Mouse (Mus musculus): Measurements from ENCODE around the gene Nrxn3. TPM values are rescaled to one million over a fixed set of nuclear protein-coding genes. Genes with fewer than 3 reads are reported as not detected.
A peak's percentile ranks its signal among the peaks of the same experiment; 100 is the strongest.

Nrxn3 gene
- polyA plus RNA-seq, 1 experiment from 2014 or later: 99.5 TPM

GRCm38 (mm10) chr12:88738616-88739015 lies 15.9 kb downstream of the Nrxn3 start:
- Histone ChIP-seq H3K4me1 (peaks cover 6% of the 10 kb centered on the region), H3K4me3 (no peak overlapping the region), H3K9me3 (no peaks in the 10 kb centered on the region), H3K9ac (replicated peaks) (no peak overlapping the region), H3K4me2 (replicated peaks) (no peak overlapping the region), H3K27me3 (no peaks in the 10 kb centered on the region), H3K27ac (replicated peaks) (no peak overlapping the region), H3K36me3 (no peaks in the 10 kb centered on the region)
- no peak for ATAC-seq (replicated peaks)
- 76% methylated on average over 4 of the region's 4 CpGs for WGBS

GRCm38 (mm10) chr12:88746788-88747187 lies 24.1 kb downstream of the Nrxn3 start:
- WGBS: 74% methylated on average over 5 of the region's 5 CpGs
- no peak for ATAC-seq (replicated peaks)
- no peaks in the 10 kb centered on the region for H3K9me3 ChIP-seq

GRCm38 (mm10) chr12:88764791-88765190 lies 42.1 kb downstream of the Nrxn3 start:
- H3K36me3 ChIP-seq: no peaks in the 10 kb centered on the region
- no peak for ATAC-seq (replicated peaks)
- WGBS: 29% methylated on average over 2 of the region's 2 CpGs
- no peak overlapping the region for H3K4me2 ChIP-seq (replicated peaks)
- H3K9ac ChIP-seq (replicated peaks): no peak overlapping the region
- no peaks in the 10 kb centered on the region for H3K4me1 ChIP-seq
- no peaks in the 10 kb centered on the region for H3K9me3 ChIP-seq
- H3K27me3 ChIP-seq: no peaks in the 10 kb centered on the region
- H3K27ac ChIP-seq (replicated peaks): no peak overlapping the region
- H3K4me3 ChIP-seq: no peak overlapping the region

More at GRCm38 (mm10) chr12:88746788-88747187, 24.1 kb downstream of the Nrxn3 start:
- Histone ChIP-seq H3K27me3 (no peaks in the 10 kb centered on the region), H3K4me2 (replicated peaks) (no peak overlapping the region), H3K4me1 (no peaks in the 10 kb centered on the region), H3K27ac (replicated peaks) (no peak overlapping the region), H3K4me3 (no peak overlapping the region), H3K9ac (replicated peaks) (no peak overlapping the region), H3K36me3 (no peaks in the 10 kb centered on the region)

GRCm38 (mm10) chr12:88774666-88775065 lies 52.0 kb downstream of the Nrxn3 start:
- Histone ChIP-seq H3K36me3 (no peaks in the 10 kb centered on the region; the same call in 1 of the 2 replicates), H3K27me3 (no peaks in the 10 kb centered on the region), H3K9me3 (no peaks in the 10 kb centered on the region), H3K27ac (replicated peaks) (no peak overlapping the region), H3K4me3 (no peak overlapping the region), H3K9ac (replicated peaks) (no peak overlapping the region), H3K4me2 (replicated peaks) (no peak overlapping the region), H3K4me1 (no peaks in the 10 kb centered on the region)
- 90% methylated on average over 2 of the region's 2 CpGs for WGBS
- ATAC-seq (replicated peaks): no peak

- Histone ChIP-seq H3K9ac (replicated peaks) (no peak overlapping the region), H3K4me2 (replicated peaks) (no peak overlapping the region)
- no peak for ATAC-seq (replicated peaks)
Measured at GRCm38 (mm10) chr12:88778036-88778435, 55.4 kb downstream of the Nrxn3 start.

DNA sequence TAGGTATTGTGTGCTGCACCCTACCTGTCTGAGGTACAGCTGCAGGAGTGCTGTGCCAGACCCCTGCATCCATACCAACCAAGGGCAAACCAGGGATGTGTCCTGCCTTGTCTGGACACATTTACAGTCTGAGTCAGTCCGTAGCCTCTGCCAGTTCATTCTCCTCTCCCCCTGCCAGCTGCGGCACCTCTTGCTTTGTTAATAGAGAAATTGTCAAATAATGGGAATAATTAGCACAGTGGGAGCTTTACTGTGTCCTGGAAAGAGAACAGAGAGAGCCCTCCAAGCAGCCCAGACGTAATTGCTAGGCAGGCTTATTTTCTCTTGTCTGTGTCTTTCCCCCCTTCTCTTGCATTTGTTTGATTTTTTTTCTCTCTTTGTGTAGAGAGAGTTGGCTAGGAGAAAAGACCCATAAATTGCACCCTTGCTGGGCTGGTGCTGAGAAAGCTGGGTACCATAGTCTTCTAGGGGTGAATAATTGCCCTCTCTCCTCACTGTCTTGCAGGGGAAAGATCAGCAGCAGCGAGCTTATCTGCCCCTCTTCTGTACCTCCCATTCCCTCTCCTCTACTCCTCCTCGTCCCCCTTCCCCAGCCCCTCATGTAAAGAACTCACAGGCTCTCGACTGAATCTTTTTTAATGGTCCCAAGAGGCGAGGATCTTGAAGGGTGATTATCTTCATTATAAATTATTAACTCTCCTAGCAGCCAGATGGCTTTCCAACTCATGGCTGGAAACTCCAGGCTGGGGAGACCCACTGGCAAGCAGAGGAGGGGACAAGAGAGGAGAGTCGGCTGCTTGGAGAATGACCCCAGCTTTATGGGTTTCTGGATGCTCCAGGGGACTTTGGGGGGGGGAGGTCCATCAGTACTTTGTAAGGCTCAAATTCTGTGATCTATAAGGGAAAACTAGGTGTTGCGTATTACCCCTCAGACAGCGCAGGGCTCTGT lies 61.8 kb downstream of the Nrxn3 start:
- Histone ChIP-seq H3K4me2 (replicated peaks) (no peak overlapping the region), H3K9me3 (no peaks in the 10 kb centered on the region), H3K27me3 (no peaks in the 10 kb centered on the region), H3K36me3 (no peaks in the 10 kb centered on the region), H3K4me1 (peaks cover 21% of the 10 kb centered on the region), H3K27ac (replicated peaks) (peak overlapping the region; percentile 86), H3K4me3 (no peak overlapping the region), H3K9ac (replicated peaks) (no peak overlapping the region; the same call in 1 of the 2 replicates)
- 22% methylated on average over 10 of the region's 10 CpGs for WGBS
- peak; percentile 87 for ATAC-seq (replicated peaks)

More at GRCm38 (mm10) chr12:88778036-88778435, 55.4 kb downstream of the Nrxn3 start:
- 77% methylated on average over 1 of the region's 1 CpGs for WGBS
- H3K36me3 ChIP-seq: no peaks in the 10 kb centered on the region
- no peaks in the 10 kb centered on the region for H3K9me3 ChIP-seq
- no peak overlapping the region for H3K4me3 ChIP-seq
- peaks cover under 1% of the 10 kb centered on the region; the same call in 1 of the 2 replicates for H3K4me1 ChIP-seq
- H3K27me3 ChIP-seq: no peaks in the 10 kb centered on the region
- no peak overlapping the region for H3K27ac ChIP-seq (replicated peaks)

DNA sequence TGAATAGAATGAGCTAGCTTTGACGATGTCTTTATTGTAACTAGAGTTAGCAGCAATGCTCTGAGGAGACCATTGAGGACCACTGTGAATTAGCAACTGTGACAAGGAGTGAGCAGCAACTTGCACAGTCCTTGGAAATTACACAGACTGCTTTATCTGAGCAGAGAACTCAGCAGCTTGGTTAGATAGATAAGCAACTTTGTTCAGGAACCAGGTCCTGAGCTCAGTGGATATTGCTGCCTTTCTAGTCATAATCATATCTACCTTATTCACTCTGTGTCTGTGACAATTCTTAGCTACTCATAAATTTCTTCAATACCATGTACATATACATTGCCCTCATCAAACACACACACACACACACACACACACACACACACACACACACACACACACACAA lies 70.6 kb downstream of the Nrxn3 start:
- no peak overlapping the region for H3K4me2 ChIP-seq (replicated peaks)
- no peak overlapping the region for H3K4me3 ChIP-seq
- H3K9ac ChIP-seq (replicated peaks): no peak overlapping the region
- H3K9me3 ChIP-seq: no peaks in the 10 kb centered on the region
- WGBS: 54% methylated on average over 1 of the region's 1 CpGs
- no peak for ATAC-seq (replicated peaks)
- no peaks in the 10 kb centered on the region for H3K4me1 ChIP-seq
- no peaks in the 10 kb centered on the region for H3K27me3 ChIP-seq
- no peak overlapping the region for H3K27ac ChIP-seq (replicated peaks)
- H3K36me3 ChIP-seq: peaks cover 9% of the 10 kb centered on the region; the same call in 1 of the 2 replicates

DNA sequence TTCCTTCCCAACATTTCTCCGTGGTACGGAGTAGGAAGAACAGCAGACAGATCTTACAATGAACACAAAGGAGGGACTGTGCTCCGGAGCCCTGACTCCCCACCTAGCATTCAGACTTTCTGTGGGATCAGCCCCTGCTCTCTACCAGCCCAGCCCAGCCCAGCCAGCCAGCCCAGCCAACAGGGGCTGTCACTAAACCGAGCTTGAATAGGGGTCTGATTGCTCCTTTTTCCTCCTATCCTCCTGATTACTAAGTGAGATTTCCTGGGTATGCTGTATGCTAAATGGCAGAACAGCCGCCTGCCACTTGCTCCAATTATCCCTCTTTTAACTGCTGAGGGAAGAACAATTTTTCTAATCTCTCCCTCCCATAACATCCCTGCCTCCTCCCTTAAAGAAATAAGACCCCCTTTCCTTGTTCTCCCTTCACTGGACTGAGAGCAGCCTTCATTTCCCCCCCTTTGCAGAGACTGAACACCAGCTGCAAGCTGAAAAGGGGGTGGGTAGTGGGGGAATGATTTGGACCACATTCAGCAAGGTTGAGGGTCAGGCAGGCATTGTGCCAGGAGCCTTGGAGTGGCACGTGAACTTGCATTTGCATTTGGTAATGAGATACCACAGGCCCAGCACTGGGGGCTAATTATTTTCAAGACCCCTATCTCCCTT lies 78.4 kb downstream of the Nrxn3 start:
- Histone ChIP-seq H3K9ac (replicated peaks) (no peak overlapping the region), H3K9me3 (no peaks in the 10 kb centered on the region), H3K27me3 (no peaks in the 10 kb centered on the region), H3K4me2 (replicated peaks) (peak overlapping the region; percentile 24), H3K4me1 (peaks cover 28% of the 10 kb centered on the region), H3K36me3 (peaks cover 2% of the 10 kb centered on the region; the same call in 1 of the 2 replicates), H3K4me3 (no peak overlapping the region), H3K27ac (replicated peaks) (peak overlapping the region; percentile 83)
- peak; percentile 97 for ATAC-seq (replicated peaks)
- 3% methylated on average over 6 of the region's 6 CpGs for WGBS

DNA sequence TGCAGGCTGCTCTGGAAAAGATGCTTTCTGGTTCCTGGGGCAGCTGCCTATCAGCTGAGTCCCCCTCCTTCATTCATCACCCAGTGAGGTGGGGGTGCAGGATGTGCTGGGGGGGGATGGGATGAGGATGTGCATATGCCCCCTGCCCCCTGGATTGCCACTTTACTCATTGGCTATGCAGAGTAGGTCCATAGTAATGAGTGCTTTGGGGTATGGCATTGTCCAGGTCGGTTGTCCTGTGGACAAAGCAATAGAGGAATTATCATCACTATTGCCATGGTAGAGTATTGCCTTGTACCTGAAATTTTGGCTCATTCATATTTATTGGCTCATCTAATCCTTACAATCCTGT lies 79.0 kb downstream of the Nrxn3 start:
- WGBS: 6% methylated on average over 1 of the region's 1 CpGs
- H3K27me3 ChIP-seq: no peaks in the 10 kb centered on the region
- H3K4me2 ChIP-seq (replicated peaks): no peak overlapping the region
- H3K9ac ChIP-seq (replicated peaks): no peak overlapping the region
- ATAC-seq (replicated peaks): no peak
- peaks cover 28% of the 10 kb centered on the region for H3K4me1 ChIP-seq
- no peaks in the 10 kb centered on the region for H3K36me3 ChIP-seq
- H3K9me3 ChIP-seq: no peaks in the 10 kb centered on the region
- no peak overlapping the region for H3K4me3 ChIP-seq
- H3K27ac ChIP-seq (replicated peaks): peak overlapping the region; percentile 83

GRCm38 (mm10) chr12:88808947-88809346 lies 86.3 kb downstream of the Nrxn3 start:
- H3K4me2 ChIP-seq (replicated peaks): no peak overlapping the region
- H3K9me3 ChIP-seq: no peaks in the 10 kb centered on the region
- H3K9ac ChIP-seq (replicated peaks): no peak overlapping the region
- no peaks in the 10 kb centered on the region for H3K27me3 ChIP-seq
- no peak overlapping the region for H3K27ac ChIP-seq (replicated peaks)
- H3K36me3 ChIP-seq: no peaks in the 10 kb centered on the region
- WGBS: 91% methylated on average over 1 of the region's 1 CpGs
- 0 out of 2 replicates have a peak, but pooled peaks cover 3% of the 10 kb centered on the region for H3K4me1 ChIP-seq
- no peak overlapping the region for H3K4me3 ChIP-seq
- no peak for ATAC-seq (replicated peaks)

- no peak overlapping the region for H3K9ac ChIP-seq (replicated peaks)
- 60% methylated on average over 5 of the region's 5 CpGs for WGBS
- no peak overlapping the region for H3K4me2 ChIP-seq (replicated peaks)
- 0 out of 2 replicates have a peak, but pooled peaks cover 3% of the 10 kb centered on the region for H3K4me1 ChIP-seq
- no peak overlapping the region; the same call in 1 of the 2 replicates for H3K27ac ChIP-seq (replicated peaks)
- H3K27me3 ChIP-seq: no peaks in the 10 kb centered on the region
- H3K9me3 ChIP-seq: no peaks in the 10 kb centered on the region
- peak; percentile 46; the same call in 1 of the 2 replicates for ATAC-seq (replicated peaks)
- no peaks in the 10 kb centered on the region for H3K36me3 ChIP-seq
- no peak overlapping the region for H3K4me3 ChIP-seq
Measured at GRCm38 (mm10) chr12:88812173-88812572, 89.5 kb downstream of the Nrxn3 start.

DNA sequence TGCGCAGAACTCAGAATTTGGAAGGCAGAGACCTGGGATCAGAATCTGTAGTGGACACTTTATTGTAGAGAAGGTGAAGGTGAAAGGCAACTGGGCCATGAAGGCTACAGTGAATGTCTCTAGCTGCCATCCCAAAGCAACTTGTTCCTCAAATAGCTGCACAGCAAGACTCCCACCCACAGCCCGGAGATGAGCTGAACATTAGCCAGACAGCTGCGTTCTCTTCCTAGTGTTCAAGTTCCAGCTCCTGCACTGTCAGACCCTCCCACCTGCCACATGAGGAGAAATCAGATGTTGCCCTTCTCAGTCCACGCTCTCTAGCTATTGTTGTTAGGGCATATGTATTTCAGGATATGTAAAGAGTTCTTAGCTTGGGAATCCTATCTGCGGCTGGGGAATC lies 94.2 kb downstream of the Nrxn3 start:
- no peak for ATAC-seq (replicated peaks)
- Histone ChIP-seq H3K27me3 (no peaks in the 10 kb centered on the region), H3K27ac (replicated peaks) (no peak overlapping the region), H3K9ac (replicated peaks) (no peak overlapping the region), H3K36me3 (no peaks in the 10 kb centered on the region), H3K9me3 (no peaks in the 10 kb centered on the region), H3K4me2 (replicated peaks) (no peak overlapping the region), H3K4me3 (no peak overlapping the region), H3K4me1 (peaks cover 9% of the 10 kb centered on the region; the same call in 1 of the 2 replicates)
- WGBS: 83% methylated on average over 5 of the region's 5 CpGs

Measured in forebrain, embryonic 15.5 days (tissue).